7 mouse cellular contexts compared by ENCODE assay signal in genomic region chr4:135971805-135972555, GRCm38 (mm10). TPM values are rescaled to one million over a fixed set of nuclear protein-coding genes. Genes with fewer than 3 reads are reported as not detected.
A peak's percentile ranks its signal among the peaks of the same experiment; 100 is the strongest.
DNase-seq lines count a peak whose midpoint lies in the region; ATAC-seq lines count a peak whose summit lies in the region.

No protein-coding gene starts in this region.

- peak overlapping the region; percentile 97 for H3K4me2 ChIP-seq in lung, embryonic 16.5 days (ENCODE audit: low read depth, low read length)

- H3K27me3 ChIP-seq in lung, embryonic 16.5 days (ENCODE audit: control insufficient read depth, insufficient read depth, low read depth, low read length), result no peaks in the 10 kb centered on the region
- no peaks in the 10 kb centered on the region for H3K27me3 ChIP-seq in embryonic facial prominence, embryonic 10.5 days (replicated peaks; ENCODE audit: low read depth, poor library complexity, severe bottlenecking)

- no peak for DNase-seq in lung, postnatal 25 days (ENCODE audit: low spot score)
- DNase-seq in embryonic facial prominence, embryonic 10.5 days (ENCODE audit: low spot score), result no peak
- DNase-seq in induced T-regulatory cell, adult 2 months (ENCODE audit: low read depth), result peak; percentile 68
- DNase-seq in layer of hippocampus, adult 8-10 months (ENCODE audit: low spot score in 2 of 2), result no peak
- no peak for DNase-seq in urinary bladder, postnatal 4 days (ENCODE audit: low spot score in 2 of 2)

- H3K4me3 ChIP-seq in lung, embryonic 16.5 days (ENCODE audit: low read length), result peak overlapping the region; percentile 99
- peak overlapping the region; percentile 100 for H3K4me3 ChIP-seq in embryonic facial prominence, embryonic 10.5 days

- no peaks in the 10 kb centered on the region for H3K9me3 ChIP-seq in lung, embryonic 16.5 days (ENCODE audit: control insufficient read depth, low read length)
- no peaks in the 10 kb centered on the region for H3K9me3 ChIP-seq in embryonic facial prominence, embryonic 10.5 days

- peak overlapping the region; percentile 98 for H3K9ac ChIP-seq in lung, embryonic 16.5 days (ENCODE audit: low read length)

- H3K27ac ChIP-seq in lung, embryonic 16.5 days (ENCODE audit: low read length), result peak overlapping the region; percentile 47
- peak overlapping the region; percentile 91 for H3K27ac ChIP-seq in embryonic facial prominence, embryonic 10.5 days (replicated peaks)

- H3K36me3 ChIP-seq in lung, embryonic 16.5 days (ENCODE audit: control insufficient read depth, insufficient read depth, low read length), result peaks cover 32% of the 10 kb centered on the region
- H3K36me3 ChIP-seq in embryonic facial prominence, embryonic 10.5 days (replicated peaks), result peaks cover 75% of the 10 kb centered on the region

- ATAC-seq in lung, embryonic 16.5 days (ENCODE audit: low read depth), result peak; percentile 27
- ATAC-seq in monocyte, adult 5-6 weeks (replicated peaks; ENCODE audit: insufficient number of reproducible peaks, low FRiP score, low TSS enrichment, poor library complexity, severe bottlenecking), result 0 out of 2 replicates have a peak, but pooled peaks have one; percentile 5

- under 1% methylated on average over 35 of the region's 35 CpGs for WGBS in lung, embryonic 16.5 days
- under 1% methylated on average over 35 of the region's 35 CpGs for WGBS in embryonic facial prominence, embryonic 10.5 days

- H3K4me1 ChIP-seq in lung, embryonic 16.5 days (replicated peaks; ENCODE audit: control insufficient read depth, insufficient read depth, low read length), result peaks cover 13% of the 10 kb centered on the region
- H3K4me1 ChIP-seq in embryonic facial prominence, embryonic 10.5 days, result peaks cover 32% of the 10 kb centered on the region

RNA-seq across cellular contexts. Expression of gene Lypla2, which starts 0.4 kb away (rescaled TPM):
- polyA plus RNA-seq in lung, embryonic 16.5 days (2015; fragmentation: Nextera tagmentation; extraction: Ambion mirVana), result 110 and 113 TPM in 2 replicates
- polyA plus RNA-seq in embryonic facial prominence, embryonic 10.5 days (2016; fragmentation: Nextera tagmentation; extraction: Ambion mirVana), result 207 and 217 TPM in 2 replicates
- total RNA-seq in monocyte, adult 5-6 weeks (2017), result 28.2 to 39.4 TPM (median 36.0 TPM) in 3 replicates
- total RNA-seq in layer of hippocampus, adult 8-10 months (2022), result 100 to 1,000 TPM in 2 of 4 experiments, 10 to 100 TPM in 2; 94.3 to 103 (median 98.5) TPM

RNA-seq across cellular contexts. Expression of gene Gale, which starts 8.5 kb away (rescaled TPM):
- 41.7 and 48.4 TPM in 2 replicates for polyA plus RNA-seq in lung, embryonic 16.5 days (2015; fragmentation: Nextera tagmentation; extraction: Ambion mirVana)
- polyA plus RNA-seq in embryonic facial prominence, embryonic 10.5 days (2016; fragmentation: Nextera tagmentation; extraction: Ambion mirVana), result 39.7 and 40.2 TPM in 2 replicates
- 1.5 to 3.7 TPM (median 2.7 TPM) in 3 replicates for total RNA-seq in monocyte, adult 5-6 weeks (2017)
- 10 to 100 TPM; 22.3 to 28.1 (median 26.3) TPM for total RNA-seq in layer of hippocampus, adult 8-10 months (2022)

RNA-seq across cellular contexts. Expression of gene Pithd1, which starts 15.1 kb away (rescaled TPM):
- polyA plus RNA-seq in lung, embryonic 16.5 days (2015; fragmentation: Nextera tagmentation; extraction: Ambion mirVana), result 49.1 and 49.3 TPM in 2 replicates
- polyA plus RNA-seq in embryonic facial prominence, embryonic 10.5 days (2016; fragmentation: Nextera tagmentation; extraction: Ambion mirVana), result 66.2 and 72.8 TPM in 2 replicates
- 33.5 to 49.4 TPM (median 35.4 TPM) in 3 replicates for total RNA-seq in monocyte, adult 5-6 weeks (2017)
- 10 to 100 TPM; 79.8 to 89.2 (median 83.7) TPM for total RNA-seq in layer of hippocampus, adult 8-10 months (2022)

RNA-seq across cellular contexts. Expression of gene Hmgcl, which starts 25.7 kb away (rescaled TPM):
- polyA plus RNA-seq in lung, embryonic 16.5 days (2015; fragmentation: Nextera tagmentation; extraction: Ambion mirVana), result 73.0 and 76.9 TPM in 2 replicates
- 64.3 and 68.6 TPM in 2 replicates for polyA plus RNA-seq in embryonic facial prominence, embryonic 10.5 days (2016; fragmentation: Nextera tagmentation; extraction: Ambion mirVana)
- total RNA-seq in monocyte, adult 5-6 weeks (2017), result 56.8 to 67.9 TPM (median 60.9 TPM) in 3 replicates
- total RNA-seq in layer of hippocampus, adult 8-10 months (2022), result 10 to 100 TPM; 34.6 to 39.1 (median 37.6) TPM

RNA-seq across cellular contexts. Expression of gene Eloa, which starts 49.6 kb away (rescaled TPM):
- polyA plus RNA-seq in lung, embryonic 16.5 days (2015; fragmentation: Nextera tagmentation; extraction: Ambion mirVana), result 40.8 and 41.0 TPM in 2 replicates
- 35.0 and 37.5 TPM in 2 replicates for polyA plus RNA-seq in embryonic facial prominence, embryonic 10.5 days (2016; fragmentation: Nextera tagmentation; extraction: Ambion mirVana)
- total RNA-seq in monocyte, adult 5-6 weeks (2017), result 58.0 to 71.9 TPM (median 68.5 TPM) in 3 replicates
- total RNA-seq in layer of hippocampus, adult 8-10 months (2022), result 10 to 100 TPM; 26.3 to 30.5 (median 28.8) TPM
